Mouse (Mus musculus) embryonic facial prominence, embryonic 15.5 days (tissue): ENCODE measurements around the gene Ccl17. TPM values are rescaled to one million over a fixed set of nuclear protein-coding genes. Genes with fewer than 3 reads are reported as not detected.
A peak's percentile ranks its signal among the peaks of the same experiment; 100 is the strongest.

Experiments used
- ATAC-seq: fragments of 200-750 bp; cut with Nextera tagmentation; 2 replicates; pipeline ENCODE4 v1.8.0; 2017; ENCODE audit warnings: low read depth, moderate TSS enrichment; ENCODE audit not compliant: insufficient number of reproducible peaks, low FRiP score, low TSS enrichment
- H3K27ac ChIP-seq: fragments of 300-500 bp; sonication (generic); replicated peaks from 2 replicates; pipeline ENCODE4 v1.5.1; 2015; ENCODE audit warnings: mild to moderate bottlenecking, inconsistent platforms
- H3K27me3 ChIP-seq: fragments of 300-500 bp; sonication (generic); 2 replicates; pipeline ENCODE4 v1.6.1; 2015; ENCODE audit warnings: inconsistent platforms
- H3K36me3 ChIP-seq: fragments of 300-500 bp; sonication (generic); 2 replicates; pipeline ENCODE4 v1.6.1; 2015; ENCODE audit warnings: mild to moderate bottlenecking, inconsistent platforms
- H3K4me1 ChIP-seq: fragments of 300-500 bp; sonication (generic); 2 replicates; pipeline ENCODE4 v1.6.1; 2015; ENCODE audit warnings: inconsistent platforms
- H3K4me2 ChIP-seq: fragments of 300-500 bp; sonication (generic); replicated peaks from 2 replicates; pipeline ENCODE4 v1.6.1; 2015; ENCODE audit warnings: mild to moderate bottlenecking, inconsistent platforms
- H3K4me3 ChIP-seq: fragments of 300-500 bp; sonication (generic); replicated peaks from 2 replicates; pipeline ENCODE4 v1.5.1; 2015; ENCODE audit warnings: mild to moderate bottlenecking, inconsistent platforms
- H3K9ac ChIP-seq: fragments of 300-500 bp; sonication (generic); 2 replicates; pipeline ENCODE4 v1.6.1; 2015; ENCODE audit warnings: inconsistent platforms
- H3K9me3 ChIP-seq: fragments of 300-500 bp; sonication (generic); replicated peaks from 2 replicates; pipeline ENCODE4 v1.6.1; 2016; ENCODE audit warnings: inconsistent platforms
- WGBS: fragments of 180-500 bp; shearing (Covaris S2); methylation state at CpG from one replicate; pipeline ENCODE4 v1.1.7; 2015; 5-methylcytosine and 5-hydroxymethylcytosine counted together
- polyA plus RNA-seq: library from polyadenylated mRNA; unstranded; fragments of >200 nt; fragmentation: Nextera tagmentation; extraction: Ambion mirVana; gene quantifications from 2 replicates; pipeline ENCODE4 v1.2.1, GENCODE M21; 2015

Ccl17 gene
- polyA plus RNA-seq, 1 experiment from 2014 or later, result not detected

DNA sequence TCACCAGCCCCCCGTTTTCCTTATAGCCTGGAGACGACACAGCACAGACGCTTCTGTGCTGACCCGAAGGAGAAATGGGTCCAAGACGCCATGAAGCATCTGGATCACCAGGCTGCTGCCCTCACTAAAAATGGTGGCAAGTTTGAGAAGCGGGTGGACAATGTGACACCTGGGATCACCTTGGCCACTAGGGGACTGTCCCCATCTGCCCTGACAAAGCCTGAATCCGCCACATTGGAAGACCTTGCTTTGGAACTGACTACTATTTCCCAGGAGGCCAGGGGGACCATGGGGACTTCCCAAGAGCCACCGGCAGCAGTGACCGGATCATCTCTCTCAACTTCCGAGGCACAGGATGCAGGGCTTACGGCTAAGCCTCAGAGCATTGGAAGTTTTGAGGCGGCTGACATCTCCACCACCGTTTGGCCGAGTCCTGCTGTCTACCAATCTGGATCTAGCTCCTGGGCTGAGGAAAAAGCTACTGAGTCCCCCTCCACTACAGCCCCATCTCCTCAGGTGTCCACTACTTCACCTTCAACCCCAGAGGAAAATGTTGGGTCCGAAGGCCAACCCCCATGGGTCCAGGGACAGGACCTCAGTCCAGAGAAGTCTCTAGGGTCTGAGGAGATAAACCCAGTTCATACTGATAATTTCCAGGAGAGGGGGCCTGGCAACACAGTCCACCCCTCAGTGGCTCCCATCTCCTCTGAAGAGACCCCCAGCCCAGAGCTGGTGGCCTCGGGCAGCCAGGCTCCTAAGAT is 30.5 kb upstream of the Ccl17 start:
- ATAC-seq, result no peak
- Histone ChIP-seq H3K36me3 (no peaks in the 10 kb centered on the region), H3K27ac (no peak overlapping the region), H3K9ac (no peak overlapping the region), H3K4me3 (no peak overlapping the region), H3K27me3 (no peaks in the 10 kb centered on the region), H3K4me1 (peaks cover 31% of the 10 kb centered on the region), H3K4me2 (no peak overlapping the region), H3K9me3 (no peaks in the 10 kb centered on the region)
- WGBS, result 91% methylated on average over 16 of the region's 16 CpGs

DNA sequence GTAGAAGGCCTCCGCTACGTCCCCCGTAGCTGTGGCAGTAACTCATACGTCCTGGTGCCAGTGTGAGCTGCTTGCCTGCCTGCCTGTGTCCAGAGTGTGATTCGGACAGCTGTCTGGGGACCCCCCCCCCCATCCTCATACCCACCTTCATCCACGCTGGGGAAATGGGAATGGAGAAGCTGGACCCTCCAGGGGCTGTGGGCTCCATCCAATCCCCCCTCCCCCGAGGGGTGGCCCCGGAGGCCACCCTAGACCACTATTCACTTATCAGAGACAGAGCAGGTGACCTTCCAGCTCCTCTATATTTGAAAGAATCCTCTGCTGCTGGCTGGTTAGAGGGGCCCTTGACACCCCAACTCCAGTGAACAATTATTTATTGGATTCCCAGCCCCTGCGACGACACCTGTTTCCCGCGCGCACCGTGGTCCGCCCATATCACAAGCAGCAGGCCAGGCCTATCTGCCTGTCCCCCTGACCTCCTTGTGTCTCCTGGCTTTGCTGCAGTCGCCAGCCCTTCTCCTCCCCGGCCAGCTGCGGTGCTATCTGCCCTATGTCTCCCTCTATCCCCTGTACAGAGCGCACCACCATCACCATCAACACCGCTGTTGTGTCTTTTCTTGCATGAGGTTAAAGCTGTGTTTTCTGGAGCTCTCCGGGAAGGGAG is 29.6 kb upstream of the Ccl17 start:
- no peak for ATAC-seq
- Histone ChIP-seq H3K4me2 (no peak overlapping the region), H3K4me1 (peaks cover 35% of the 10 kb centered on the region), H3K27ac (no peak overlapping the region), H3K4me3 (no peak overlapping the region), H3K36me3 (no peaks in the 10 kb centered on the region), H3K9me3 (no peaks in the 10 kb centered on the region), H3K27me3 (no peaks in the 10 kb centered on the region), H3K9ac (no peak overlapping the region)
- WGBS, result 83% methylated on average over 21 of the region's 21 CpGs

DNA sequence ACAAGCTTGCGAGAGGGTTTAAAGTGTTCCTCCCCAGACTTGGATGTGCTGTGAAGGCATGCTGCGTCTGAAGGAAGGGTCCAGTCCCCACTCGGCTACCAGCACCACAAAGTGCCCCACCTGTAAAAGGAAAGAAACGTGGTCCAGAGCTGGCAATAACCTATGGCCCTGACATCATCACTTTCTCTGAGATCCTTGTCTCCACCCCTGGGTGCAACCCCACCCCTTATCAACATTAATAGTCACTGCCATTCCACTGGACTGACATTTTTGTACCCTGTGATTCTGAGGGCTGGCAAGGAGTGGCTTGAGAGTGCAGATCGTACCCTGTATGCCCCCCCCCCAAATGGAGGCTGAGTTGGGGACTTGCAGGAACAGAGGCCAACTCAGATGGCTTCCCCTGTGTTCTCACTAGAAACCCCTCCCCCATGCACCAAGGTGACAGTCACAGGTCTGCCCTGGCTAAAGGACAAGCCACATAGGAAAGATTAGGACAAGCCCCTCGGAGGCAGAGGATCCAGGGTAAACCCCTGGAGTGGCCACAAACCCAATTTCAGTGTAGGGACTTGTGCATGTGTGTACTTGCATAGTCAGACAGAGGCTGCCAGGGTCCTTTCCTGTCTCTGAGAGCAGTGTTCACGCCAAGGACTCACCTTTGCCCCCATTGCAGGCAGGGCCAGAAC is 29.0 kb upstream of the Ccl17 start:
- no peaks in the 10 kb centered on the region for H3K9me3 ChIP-seq
- no peak overlapping the region for H3K4me2 ChIP-seq
- no peak for ATAC-seq
- H3K36me3 ChIP-seq, result no peaks in the 10 kb centered on the region
- no peak overlapping the region for H3K9ac ChIP-seq
- H3K27ac ChIP-seq, result no peak overlapping the region
- peaks cover 35% of the 10 kb centered on the region for H3K4me1 ChIP-seq
- H3K27me3 ChIP-seq, result no peaks in the 10 kb centered on the region
- no peak overlapping the region for H3K4me3 ChIP-seq
- WGBS, result 57% methylated on average over 7 of the region's 7 CpGs

DNA sequence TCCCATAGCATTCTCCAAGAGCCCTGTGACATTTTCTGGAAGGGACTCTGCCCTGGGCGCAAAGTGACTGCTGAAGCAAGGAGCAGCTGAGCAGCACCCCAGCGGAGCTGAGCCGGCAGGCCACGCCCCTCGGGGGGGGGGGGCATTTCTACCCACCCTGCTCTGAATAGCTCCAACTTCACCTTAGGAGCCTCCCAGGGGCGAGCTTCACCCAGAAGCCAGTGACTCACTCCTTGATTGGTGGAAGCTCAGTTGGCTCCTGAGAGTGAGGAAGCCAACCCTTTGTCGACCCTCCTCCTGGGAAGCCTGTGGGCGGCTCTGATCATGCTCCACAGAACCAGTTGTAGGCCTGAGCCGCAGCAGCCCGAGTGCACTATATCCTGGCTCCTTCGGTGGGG is 28.4 kb upstream of the Ccl17 start:
- Histone ChIP-seq H3K4me2 (no peak overlapping the region), H3K4me1 (peaks cover 35% of the 10 kb centered on the region), H3K27me3 (no peaks in the 10 kb centered on the region), H3K36me3 (no peaks in the 10 kb centered on the region), H3K27ac (no peak overlapping the region), H3K9me3 (no peaks in the 10 kb centered on the region), H3K9ac (no peak overlapping the region), H3K4me3 (no peak overlapping the region)
- 8% methylated on average over 11 of the region's 11 CpGs for WGBS
- ATAC-seq, result peak; percentile 36; the same call in 1 of the 2 replicates

DNA sequence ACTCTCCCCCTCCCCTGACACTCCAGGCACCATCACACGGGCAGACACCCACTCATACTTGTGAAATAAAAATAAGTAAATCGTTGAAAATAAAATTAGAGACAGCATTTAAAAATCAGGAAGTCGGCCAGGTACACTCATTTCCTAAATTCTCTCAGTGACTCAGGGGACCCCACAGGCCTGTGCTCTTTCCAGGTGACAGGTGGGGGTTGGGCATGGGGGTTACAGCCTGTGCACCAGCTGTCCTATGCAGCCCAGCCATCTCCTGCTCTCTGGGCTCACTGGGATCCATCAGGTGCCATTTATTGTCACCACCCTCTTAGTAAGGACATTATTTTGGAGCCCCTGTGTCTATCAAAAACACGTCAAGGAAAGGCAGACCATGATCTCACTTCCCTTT is 26.4 kb upstream of the Ccl17 start:
- peaks cover 30% of the 10 kb centered on the region for H3K4me1 ChIP-seq
- no peaks in the 10 kb centered on the region for H3K9me3 ChIP-seq
- no peaks in the 10 kb centered on the region for H3K27me3 ChIP-seq
- H3K27ac ChIP-seq, result no peak overlapping the region
- no peak overlapping the region for H3K4me3 ChIP-seq
- WGBS, result 49% methylated on average over 4 of the region's 4 CpGs
- no peak overlapping the region for H3K9ac ChIP-seq
- no peak for ATAC-seq
- H3K4me2 ChIP-seq, result no peak overlapping the region
- H3K36me3 ChIP-seq, result no peaks in the 10 kb centered on the region

DNA sequence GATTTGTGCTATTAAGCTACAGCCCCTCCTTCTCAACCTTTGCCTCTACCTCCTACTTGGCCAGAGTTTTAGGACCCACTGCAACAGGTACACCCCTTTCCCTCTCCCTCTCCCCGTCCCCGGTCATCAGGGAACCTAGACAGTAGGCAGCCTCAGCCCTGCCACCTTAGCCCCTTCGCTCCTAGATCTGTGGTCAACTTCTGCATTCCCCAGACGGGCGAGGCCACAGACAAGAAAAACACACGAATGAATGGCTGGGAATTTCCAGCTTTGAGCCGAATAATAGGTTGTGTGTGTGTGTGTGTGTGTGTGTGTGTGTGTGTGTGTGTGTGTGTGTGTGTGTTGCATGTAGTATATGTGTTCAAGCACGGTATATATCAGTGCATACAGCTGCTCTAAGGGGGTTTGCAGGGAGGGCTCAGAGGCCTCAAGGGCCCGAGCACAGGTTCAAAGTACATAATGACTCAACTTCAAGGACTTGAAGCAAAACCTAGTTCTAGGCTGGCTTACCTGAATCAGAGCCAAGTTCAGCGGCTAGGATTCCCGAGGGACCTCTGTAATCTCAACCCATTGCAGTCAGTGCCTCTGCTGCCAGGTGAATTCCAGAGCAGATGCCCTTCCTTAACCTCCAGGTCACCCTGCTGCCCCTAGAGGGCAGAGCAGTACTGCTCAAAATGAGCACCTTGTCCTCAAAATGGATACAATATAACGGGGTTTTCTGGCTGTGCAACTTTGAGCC is 24.8 kb upstream of the Ccl17 start:
- no peaks in the 10 kb centered on the region for H3K27me3 ChIP-seq
- no peak overlapping the region for H3K4me3 ChIP-seq
- peaks cover 28% of the 10 kb centered on the region for H3K4me1 ChIP-seq
- H3K27ac ChIP-seq, result no peak overlapping the region
- no peak for ATAC-seq
- H3K9me3 ChIP-seq, result no peaks in the 10 kb centered on the region
- H3K36me3 ChIP-seq, result no peaks in the 10 kb centered on the region
- H3K9ac ChIP-seq, result no peak overlapping the region
- WGBS, result 58% methylated on average over 12 of the region's 12 CpGs
- H3K4me2 ChIP-seq, result no peak overlapping the region

DNA sequence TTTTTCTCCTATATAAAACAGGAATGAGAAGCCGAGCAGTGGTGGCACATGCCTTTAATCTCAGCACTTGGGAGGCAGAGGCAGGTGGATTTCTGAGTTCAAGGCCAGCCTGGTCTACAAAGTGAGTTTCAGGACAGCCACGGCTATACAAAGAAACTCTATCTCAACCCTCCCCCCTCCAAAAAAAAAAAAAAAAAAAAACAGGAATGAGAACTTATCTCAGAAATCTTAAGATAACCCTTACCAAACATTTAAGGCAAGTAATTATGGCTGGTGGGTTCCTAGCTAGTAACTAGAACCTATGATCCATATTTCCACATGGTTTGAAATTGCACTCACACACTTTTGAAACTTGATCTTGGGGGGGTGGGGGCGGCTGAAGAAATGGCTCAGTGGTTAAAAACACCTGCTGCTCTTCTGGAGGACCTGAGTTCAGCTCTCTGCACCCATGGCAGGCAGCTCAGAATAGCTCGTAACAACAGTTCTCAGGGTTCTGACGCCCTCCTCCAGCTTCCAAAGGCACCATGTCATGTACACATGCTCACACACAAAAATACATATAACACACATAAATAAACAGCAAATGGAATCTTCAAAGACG is 24.2 kb upstream of the Ccl17 start:
- no peak for ATAC-seq
- Histone ChIP-seq H3K4me1 (peaks cover 28% of the 10 kb centered on the region), H3K4me3 (no peak overlapping the region), H3K4me2 (no peak overlapping the region), H3K27ac (no peak overlapping the region), H3K9me3 (no peaks in the 10 kb centered on the region), H3K27me3 (no peaks in the 10 kb centered on the region), H3K36me3 (no peaks in the 10 kb centered on the region), H3K9ac (no peak overlapping the region)
- 58% methylated on average over 6 of the region's 6 CpGs for WGBS

DNA sequence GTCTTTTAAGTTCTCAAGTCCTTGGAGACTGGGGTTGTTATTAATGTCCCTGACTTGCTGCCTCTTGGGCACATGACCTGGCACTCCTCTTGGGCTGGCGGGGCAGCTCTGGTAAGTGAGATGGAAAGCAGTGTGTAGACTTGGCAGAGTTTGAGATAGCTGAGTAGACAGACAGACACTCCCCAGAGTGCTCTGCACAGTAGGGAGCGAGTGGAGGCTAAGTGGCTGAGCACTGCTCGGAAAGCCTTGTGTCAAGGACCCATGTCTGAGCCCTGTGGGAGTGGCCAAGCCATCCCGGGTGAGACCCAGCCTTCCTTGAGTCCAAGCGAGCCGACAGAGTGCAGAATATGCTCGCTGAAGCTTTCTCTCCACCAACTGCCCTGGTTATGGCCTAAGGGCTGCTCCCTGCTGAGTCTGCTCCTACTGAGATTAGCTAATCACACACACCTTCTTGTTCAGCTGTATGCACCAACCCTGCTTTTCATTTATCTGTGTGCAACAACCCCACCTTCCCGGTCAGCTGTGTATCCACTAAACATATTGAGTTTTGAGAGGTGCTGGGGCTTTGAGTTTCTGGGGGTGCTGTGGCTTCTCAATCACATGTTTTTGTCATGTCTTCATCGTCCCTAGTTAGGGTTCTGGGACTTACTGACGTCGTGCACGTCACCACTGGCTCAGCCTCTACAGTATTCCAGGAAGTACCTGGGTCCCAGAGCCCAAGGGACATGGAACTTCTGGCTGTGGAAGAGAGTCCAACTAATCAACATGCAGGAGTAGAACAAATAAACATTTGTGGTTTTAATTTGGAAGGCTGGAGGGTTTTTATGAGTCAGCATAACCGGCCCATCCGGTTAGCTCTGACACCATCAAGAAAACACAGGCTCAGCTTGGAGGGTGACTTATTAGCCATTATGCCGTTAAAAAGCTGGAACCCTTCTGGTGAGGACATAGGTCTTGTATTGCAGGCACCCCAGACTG is 22.4 kb upstream of the Ccl17 start:
- Histone ChIP-seq H3K4me2 (no peak overlapping the region), H3K4me1 (peaks cover 19% of the 10 kb centered on the region), H3K9me3 (no peaks in the 10 kb centered on the region), H3K27ac (no peak overlapping the region), H3K4me3 (no peak overlapping the region), H3K36me3 (no peaks in the 10 kb centered on the region), H3K27me3 (no peaks in the 10 kb centered on the region), H3K9ac (no peak overlapping the region)
- 52% methylated on average over 15 of the region's 15 CpGs for WGBS
- ATAC-seq, result no peak

DNA sequence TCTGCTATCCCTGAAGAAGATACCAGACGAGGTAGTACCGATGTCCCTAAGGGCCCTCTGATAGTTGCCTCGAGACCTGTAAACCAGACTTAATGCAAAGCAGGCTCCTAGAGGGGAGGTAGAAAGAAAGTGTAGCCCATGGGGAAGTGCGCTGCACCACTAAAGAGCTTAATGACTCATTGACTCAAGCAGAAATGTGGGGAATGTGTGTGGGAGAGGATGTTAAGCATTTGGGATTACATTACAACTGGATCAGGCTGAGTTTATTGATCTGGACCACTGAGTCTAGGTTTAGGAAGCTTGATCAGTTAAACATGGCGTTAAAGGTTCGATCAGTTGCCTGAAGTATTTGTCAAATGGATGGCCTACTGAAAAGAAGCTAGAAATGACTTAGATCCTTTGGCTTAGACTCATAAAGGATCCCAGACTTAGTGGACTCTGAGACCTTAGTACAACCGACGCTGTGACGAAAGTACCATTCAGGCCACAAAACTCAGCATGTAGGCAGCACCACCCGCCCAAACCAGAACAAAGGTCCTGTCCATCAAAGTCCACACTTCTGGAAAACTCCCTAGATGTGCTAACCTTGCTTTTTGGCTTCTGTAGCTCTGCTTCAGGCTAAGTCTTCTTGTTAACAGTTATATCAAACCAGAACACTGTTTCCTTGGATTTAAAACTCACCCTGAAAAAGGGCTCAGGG is 20.8 kb upstream of the Ccl17 start:
- H3K4me1 ChIP-seq, result peaks cover 16% of the 10 kb centered on the region
- H3K4me3 ChIP-seq, result no peak overlapping the region
- H3K36me3 ChIP-seq, result no peaks in the 10 kb centered on the region
- no peak overlapping the region for H3K9ac ChIP-seq
- H3K27ac ChIP-seq, result no peak overlapping the region
- no peak for ATAC-seq
- no peaks in the 10 kb centered on the region for H3K27me3 ChIP-seq
- H3K4me2 ChIP-seq, result no peak overlapping the region
- 66% methylated on average over 10 of the region's 10 CpGs for WGBS
- H3K9me3 ChIP-seq, result no peaks in the 10 kb centered on the region

DNA sequence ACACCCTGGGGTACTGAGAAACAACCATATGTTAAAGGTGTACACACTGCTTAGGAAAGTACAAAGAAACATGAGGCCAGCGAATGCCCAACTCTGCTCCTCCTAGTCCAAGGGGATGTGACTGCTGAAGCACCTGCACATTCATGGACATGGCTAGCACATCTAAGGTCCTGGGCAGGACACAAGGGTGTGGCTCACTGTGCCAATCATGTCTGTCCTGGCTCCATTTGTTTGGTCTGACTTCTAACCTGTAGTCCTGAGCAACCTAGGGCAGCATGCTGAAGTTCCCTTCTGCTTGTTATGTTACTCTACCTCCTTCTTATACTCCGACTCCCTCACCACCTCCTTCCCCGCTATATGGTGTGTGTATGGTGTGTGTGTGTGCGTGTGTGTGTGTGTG is 15.9 kb upstream of the Ccl17 start:
- no peaks in the 10 kb centered on the region for H3K4me1 ChIP-seq
- H3K27ac ChIP-seq, result no peak overlapping the region
- 89% methylated on average over 4 of the region's 4 CpGs for WGBS
- no peaks in the 10 kb centered on the region for H3K27me3 ChIP-seq
- no peak for ATAC-seq
- no peaks in the 10 kb centered on the region for H3K9me3 ChIP-seq
- no peaks in the 10 kb centered on the region for H3K36me3 ChIP-seq
- no peak overlapping the region for H3K4me2 ChIP-seq
- H3K9ac ChIP-seq, result no peak overlapping the region
- H3K4me3 ChIP-seq, result no peak overlapping the region
